13 mouse cellular contexts compared by ENCODE assay signal in genomic region chr7:107592641-107593040, GRCm38 (mm10). TPM values are rescaled to one million over a fixed set of nuclear protein-coding genes. Genes with fewer than 3 reads are reported as not detected.
DNase-seq lines count a peak whose midpoint lies in the region; ATAC-seq and TF ChIP-seq lines count a peak whose summit lies in the region.
"Had no signal": no experiment of that assay in that cellular context is flagged by ENCODE, and none has a peak within 500 bp of the region (broad histone marks: within the 10 kb centered on the region; RNA-seq: fewer than 3 reads in every experiment).

No protein-coding gene starts in this region.

- no peak for TF ChIP-seq POLR2A in heart, adult 2 months (IDR thresholded peaks at IDR 0.05; ENCODE audit: insufficient read depth, low read depth, low read length)

- no peak for ATAC-seq in intestine, postnatal 0 days
- ATAC-seq: inflammation-experienced regulatory T-cells, adult 6 months; liver, embryonic 12.5 days had no signal

- no peaks in the 10 kb centered on the region for H3K9me3 ChIP-seq in heart, embryonic 10.5 days
- no peaks in the 10 kb centered on the region for H3K9me3 ChIP-seq in intestine, postnatal 0 days (ENCODE audit: control insufficient read depth)
- H3K9me3 ChIP-seq: embryonic facial prominence, embryonic 13.5 days; liver, embryonic 12.5 days had no signal

- H3K27ac ChIP-seq in heart, adult 2 months, result peak overlapping the region; percentile 57
- no peak overlapping the region for H3K27ac ChIP-seq in heart, embryonic 10.5 days
- no peak overlapping the region for H3K27ac ChIP-seq in intestine, postnatal 0 days (ENCODE audit: low read depth, low read length)
- H3K27ac ChIP-seq: embryonic facial prominence, embryonic 13.5 days; liver, embryonic 12.5 days had no signal

- H3K27me3 ChIP-seq in heart, adult 2 months (ENCODE audit: control insufficient read depth, insufficient read depth, low read length), result no peaks in the 10 kb centered on the region
- H3K27me3 ChIP-seq in heart, embryonic 10.5 days (ENCODE audit: insufficient read depth, poor library complexity, severe bottlenecking), result no peaks in the 10 kb centered on the region
- no peaks in the 10 kb centered on the region for H3K27me3 ChIP-seq in splenic B cell, adult 2 months (ENCODE audit: control insufficient read depth, insufficient read depth, low read length, poor library complexity, severe bottlenecking)
- no peaks in the 10 kb centered on the region for H3K27me3 ChIP-seq in intestine, postnatal 0 days (replicated peaks; ENCODE audit: control insufficient read depth, insufficient read depth, low read length)
- H3K27me3 ChIP-seq: embryonic facial prominence, embryonic 13.5 days; liver, embryonic 12.5 days had no signal

- H3K4me2 ChIP-seq in intestine, postnatal 0 days (replicated peaks; ENCODE audit: low read depth), result no peak overlapping the region
- H3K4me2 ChIP-seq: embryonic facial prominence, embryonic 13.5 days; liver, embryonic 12.5 days had no signal

- H3K79me2 ChIP-seq in heart, adult 2 months (replicated peaks; ENCODE audit: control insufficient read depth, insufficient read depth, low read length), result no peaks in the 10 kb centered on the region

- peak; percentile 95 for TF ChIP-seq EP300 in heart, adult 2 months (IDR thresholded peaks at IDR 0.05; ENCODE audit: insufficient read depth, low read depth, low read length)

- H3K9ac ChIP-seq in heart, adult 2 months (ENCODE audit: low read depth, low read length), result no peak overlapping the region
- H3K9ac ChIP-seq in intestine, postnatal 0 days (ENCODE audit: low read depth, low read length), result no peak overlapping the region
- H3K9ac ChIP-seq: embryonic facial prominence, embryonic 13.5 days; liver, embryonic 12.5 days had no signal

- no peaks in the 10 kb centered on the region for H3K4me1 ChIP-seq in heart, adult 2 months (ENCODE audit: control insufficient read depth, insufficient read depth, low read length)
- peaks cover 21% of the 10 kb centered on the region for H3K4me1 ChIP-seq in heart, embryonic 10.5 days
- 0 out of 2 replicates have a peak, but pooled peaks cover 3% of the 10 kb centered on the region for H3K4me1 ChIP-seq in intestine, postnatal 0 days (replicated peaks; ENCODE audit: control insufficient read depth, insufficient read depth, low read length)

- H3K36me3 ChIP-seq in heart, adult 2 months (ENCODE audit: control insufficient read depth, insufficient read depth, low read length), result peaks cover 2% of the 10 kb centered on the region; the same call in 1 of the 2 replicates
- H3K36me3 ChIP-seq in heart, embryonic 10.5 days, result no peaks in the 10 kb centered on the region
- H3K36me3 ChIP-seq in splenic B cell, adult 2 months (ENCODE audit: control insufficient read depth, insufficient read depth, low read length, poor library complexity, severe bottlenecking), result no peaks in the 10 kb centered on the region
- no peaks in the 10 kb centered on the region for H3K36me3 ChIP-seq in intestine, postnatal 0 days (ENCODE audit: control insufficient read depth, insufficient read depth)
- H3K36me3 ChIP-seq: G1E; liver, embryonic 12.5 days had no signal

- WGBS in heart, adult 2 months, result 11% methylated on average over 2 of the region's 2 CpGs
- 32% methylated on average over 2 of the region's 2 CpGs for WGBS in heart, embryonic 10.5 days
- 53% methylated on average over 2 of the region's 2 CpGs for WGBS in intestine, postnatal 0 days

- no peak for TF ChIP-seq CTCF in heart, adult 2 months (IDR thresholded peaks at IDR 0.05)
- no peak for TF ChIP-seq CTCF in intestine, postnatal 0 days (IDR thresholded peaks at IDR 0.05; ENCODE audit: low read depth)

- intact Hi-C loops in heart, adult 2 months (cut with DNase I), result loop anchor here (10.0 kb wide), 1 partner anchor 152 kb away; no protein-coding TSS in a partner anchor
- intact Hi-C loops in heart, postnatal 25 days (cut with DNase I), result loop anchor here (5.0 kb wide), 1 partner anchor 70 kb away; no protein-coding TSS in a partner anchor

- no peak overlapping the region for H3K4me3 ChIP-seq in heart, adult 2 months
- no peak overlapping the region for H3K4me3 ChIP-seq in heart, embryonic 10.5 days
- H3K4me3 ChIP-seq in intestine, postnatal 0 days (ENCODE audit: low read depth, low read length), result no peak overlapping the region
- H3K4me3 ChIP-seq: embryonic facial prominence, embryonic 13.5 days; liver, embryonic 12.5 days; myocyte had no signal

- DNase-seq in heart, adult 2 months, result peak; percentile 44 to 62
- no peak for DNase-seq in heart, postnatal 25 days (ENCODE audit: low spot score)
- peak; percentile 53 for DNase-seq in retina, postnatal 1 day
- DNase-seq in retina, embryonic 14.5 days (ENCODE audit: low spot score), result no peak
- DNase-seq in heart, embryonic 10.5 days (ENCODE audit: low spot score), result peak; percentile 72
- peak; percentile 30 for DNase-seq in splenic B cell, adult 2 months (ENCODE audit: low read depth, low spot score)
- no peak for DNase-seq in adrenal gland, postnatal 36 days

RNA-seq across cellular contexts. Expression of gene Ppfibp2, which starts 2.4 kb away (rescaled TPM):
- total RNA-seq in heart, adult 2 months (2021), result 10 to 100 TPM; 19.9 to 20.1 TPM
- polyA plus RNA-seq in heart, adult 2 months (2012; rRNA removed), result 17.4 and 21.8 TPM in 2 replicates
- 10 to 100 TPM; 20.4 to 20.9 TPM for total RNA-seq in heart, postnatal 25 days (2021)
- polyA plus RNA-seq in heart, embryonic 10.5 days (2016; fragmentation: Nextera tagmentation; extraction: Ambion mirVana), result 8.0 and 13.3 TPM in 2 replicates
- total RNA-seq in adrenal gland, postnatal 36 days (2021), result 1 to 10 TPM; 4.8 to 5.7 TPM
- polyA plus RNA-seq in intestine, postnatal 0 days (2015; fragmentation: Nextera tagmentation; extraction: Ambion mirVana), result 9.8 and 10.7 TPM in 2 replicates
- polyA plus RNA-seq: G1E had no signal

RNA-seq across cellular contexts. Expression of gene Olfml1, which starts 25.4 kb away (rescaled TPM):
- total RNA-seq in heart, adult 2 months (2021), result 1 to 10 TPM; 4.0 to 4.6 TPM
- polyA plus RNA-seq in heart, adult 2 months (2012; rRNA removed), result 4.1 and 6.9 TPM in 2 replicates
- total RNA-seq in heart, postnatal 25 days (2021), result 1 to 10 TPM; 5.2 to 5.4 TPM
- polyA plus RNA-seq in heart, embryonic 10.5 days (2016; fragmentation: Nextera tagmentation; extraction: Ambion mirVana), result 5.8 and 8.0 TPM in 2 replicates
- total RNA-seq in adrenal gland, postnatal 36 days (2021), result 1 to 10 TPM; 7.2 to 8.5 TPM
- polyA plus RNA-seq in intestine, postnatal 0 days (2015; fragmentation: Nextera tagmentation; extraction: Ambion mirVana), result 7.3 and 7.4 TPM in 2 replicates
- total RNA-seq: G1E had no signal
- polyA plus RNA-seq: G1E; inflammation-experienced regulatory T-cells, adult 6 months; myocyte had no signal

RNA-seq across cellular contexts. Expression of gene 5330417H12Rik, which starts 32.3 kb away (rescaled TPM):
- total RNA-seq in heart, adult 2 months (2021), result not detected
- polyA plus RNA-seq in heart, adult 2 months (2012; rRNA removed), result not detected in 2 replicates
- total RNA-seq in heart, postnatal 25 days (2021), result not detected
- polyA plus RNA-seq in heart, embryonic 10.5 days (2016; fragmentation: Nextera tagmentation; extraction: Ambion mirVana), result 0.15 TPM in 1 of 2 replicates, not detected in the other
- total RNA-seq in adrenal gland, postnatal 36 days (2021), result not detected
- polyA plus RNA-seq in intestine, postnatal 0 days (2015; fragmentation: Nextera tagmentation; extraction: Ambion mirVana), result not detected in 2 replicates
- total RNA-seq: G1E had no signal
- polyA plus RNA-seq: embryonic facial prominence, embryonic 13.5 days; G1E; inflammation-experienced regulatory T-cells, adult 6 months; liver, embryonic 12.5 days; myocyte had no signal

Comparison
In these comparisons a context has a peak if more than half of its experiments do, and no peak if none do; other contexts are left out.
1. DNase-seq: peak in heart, adult 2 months (2 of 2), retina, postnatal 1 day (single experiment), heart, embryonic 10.5 days (single experiment) and splenic B cell, adult 2 months (single experiment); none in heart, postnatal 25 days (single experiment), retina, embryonic 14.5 days (single experiment) and adrenal gland, postnatal 36 days (0 of 2).